Mouse (Mus musculus): Measurements from ENCODE around the gene Rhoq. TPM values are rescaled to one million over a fixed set of nuclear protein-coding genes. Genes with fewer than 3 reads are reported as not detected.

Gene Rhoq
- polyA plus RNA-seq, 1 experiment from 2014 or later = 13.1 TPM

- no peaks in the 10 kb centered on the region for H3K27me3 ChIP-seq (ENCODE audit: control insufficient read depth, insufficient read depth, low read length)
- H3K36me3 ChIP-seq (ENCODE audit: control insufficient read depth, insufficient read depth, low read length) = no peaks in the 10 kb centered on the region
- DNase-seq (ENCODE audit: low spot score) (no peak), ATAC-seq (ENCODE audit: low FRiP score) (no peak)
- H3K4me3 ChIP-seq (ENCODE audit: low read depth, low read length) = no peak overlapping the region
- no peaks in the 10 kb centered on the region for H3K9me3 ChIP-seq (ENCODE audit: control insufficient read depth, low read length)
- 92% methylated on average over 5 of the region's 5 CpGs for WGBS
- H3K4me1 ChIP-seq (replicated peaks; ENCODE audit: control insufficient read depth, insufficient read depth, low read length) = no peaks in the 10 kb centered on the region
- H3K9ac ChIP-seq (ENCODE audit: low read depth, low read length) = no peak overlapping the region
- no peak overlapping the region for H3K4me2 ChIP-seq (replicated peaks; ENCODE audit: low read depth, low read length)
- no peak overlapping the region for H3K27ac ChIP-seq (ENCODE audit: low read depth, low read length)
Observed at GRCm38 (mm10) chr17:86957239-86957638, 5.6 kb upstream of the Rhoq start.

GRCm38 (mm10) chr17:86957968-86958367 lies 4.9 kb upstream of the Rhoq start:
- no peaks in the 10 kb centered on the region for H3K36me3 ChIP-seq (ENCODE audit: control insufficient read depth, insufficient read depth, low read length)
- H3K27ac ChIP-seq (ENCODE audit: low read depth, low read length) = no peak overlapping the region
- WGBS = 90% methylated on average over 14 of the region's 14 CpGs
- no peaks in the 10 kb centered on the region for H3K27me3 ChIP-seq (ENCODE audit: control insufficient read depth, insufficient read depth, low read length)
- H3K9ac ChIP-seq (ENCODE audit: low read depth, low read length) = no peak overlapping the region
- H3K4me1 ChIP-seq (replicated peaks; ENCODE audit: control insufficient read depth, insufficient read depth, low read length) = no peaks in the 10 kb centered on the region
- no peak for ATAC-seq (ENCODE audit: low FRiP score)
- DNase-seq (ENCODE audit: low spot score) = no peak
- H3K4me2 ChIP-seq (replicated peaks; ENCODE audit: low read depth, low read length) = no peak overlapping the region
- no peak overlapping the region for H3K4me3 ChIP-seq (ENCODE audit: low read depth, low read length)
- H3K9me3 ChIP-seq (ENCODE audit: control insufficient read depth, low read length) = no peaks in the 10 kb centered on the region

GRCm38 (mm10) chr17:86961301-86961841 lies 1.5 kb upstream of the Rhoq start:
- 65% methylated on average over 8 of the region's 8 CpGs for WGBS
- no peak for DNase-seq (ENCODE audit: low spot score)
- H3K9me3 ChIP-seq (ENCODE audit: control insufficient read depth, low read length) = no peaks in the 10 kb centered on the region
- no peak overlapping the region for H3K4me2 ChIP-seq (replicated peaks; ENCODE audit: low read depth, low read length)
- H3K4me1 ChIP-seq (replicated peaks; ENCODE audit: control insufficient read depth, insufficient read depth, low read length) = peaks cover 4% of the 10 kb centered on the region
- ATAC-seq (ENCODE audit: low FRiP score) = no peak
- no peak overlapping the region for H3K4me3 ChIP-seq (ENCODE audit: low read depth, low read length)
- no peak overlapping the region for H3K27ac ChIP-seq (ENCODE audit: low read depth, low read length)
- no peaks in the 10 kb centered on the region for H3K27me3 ChIP-seq (ENCODE audit: control insufficient read depth, insufficient read depth, low read length)
- H3K9ac ChIP-seq (ENCODE audit: low read depth, low read length) = no peak overlapping the region
- no peaks in the 10 kb centered on the region for H3K36me3 ChIP-seq (ENCODE audit: control insufficient read depth, insufficient read depth, low read length)

- Histone ChIP-seq H3K36me3 (ENCODE audit: control insufficient read depth, insufficient read depth, low read length) (no peaks in the 10 kb centered on the region), H3K4me3 (ENCODE audit: low read depth, low read length) (peak overlapping the region; percentile 66), H3K9me3 (ENCODE audit: control insufficient read depth, low read length) (no peaks in the 10 kb centered on the region), H3K9ac (ENCODE audit: low read depth, low read length) (peak overlapping the region; percentile 72), H3K27ac (ENCODE audit: low read depth, low read length) (peak overlapping the region; percentile 85), H3K27me3 (ENCODE audit: control insufficient read depth, insufficient read depth, low read length) (no peaks in the 10 kb centered on the region), H3K4me1 (replicated peaks; ENCODE audit: control insufficient read depth, insufficient read depth, low read length) (peaks cover 4% of the 10 kb centered on the region), H3K4me2 (replicated peaks; ENCODE audit: low read depth, low read length) (peak overlapping the region; percentile 73)
- DNase-seq (ENCODE audit: low spot score) (peak; percentile 89), ATAC-seq (ENCODE audit: low FRiP score) (peak; percentile 67)
- under 1% methylated on average over 24 of the region's 24 CpGs for WGBS
Observed at GRCm38 (mm10) chr17:86962297-86962893, 487 bp upstream of the Rhoq start.

- ATAC-seq (ENCODE audit: low FRiP score) = no peak; the same call in 1 of the 2 replicates
- peak overlapping the region; percentile 73 for H3K4me2 ChIP-seq (replicated peaks; ENCODE audit: low read depth, low read length)
- DNase-seq (ENCODE audit: low spot score) = peak; percentile 68
- peak overlapping the region; percentile 72 for H3K9ac ChIP-seq (ENCODE audit: low read depth, low read length)
- H3K36me3 ChIP-seq (ENCODE audit: control insufficient read depth, insufficient read depth, low read length) = no peaks in the 10 kb centered on the region
- H3K4me3 ChIP-seq (ENCODE audit: low read depth, low read length) = peak overlapping the region; percentile 66
- no peaks in the 10 kb centered on the region for H3K27me3 ChIP-seq (ENCODE audit: control insufficient read depth, insufficient read depth, low read length)
- 1% methylated on average over 23 of the region's 26 CpGs for WGBS
- H3K27ac ChIP-seq (ENCODE audit: low read depth, low read length) = peak overlapping the region; percentile 85
- H3K4me1 ChIP-seq (replicated peaks; ENCODE audit: control insufficient read depth, insufficient read depth, low read length) = peaks cover 4% of the 10 kb centered on the region
- H3K9me3 ChIP-seq (ENCODE audit: control insufficient read depth, low read length) = no peaks in the 10 kb centered on the region
Observed at GRCm38 (mm10) chr17:86963586-86963902, 662 bp downstream of the Rhoq start.

- Histone ChIP-seq H3K27me3 (ENCODE audit: control insufficient read depth, insufficient read depth, low read length) (no peaks in the 10 kb centered on the region), H3K4me1 (replicated peaks; ENCODE audit: control insufficient read depth, insufficient read depth, low read length) (peaks cover 4% of the 10 kb centered on the region), H3K4me2 (replicated peaks; ENCODE audit: low read depth, low read length) (peak overlapping the region; percentile 73), H3K9me3 (ENCODE audit: control insufficient read depth, low read length) (no peaks in the 10 kb centered on the region), H3K36me3 (ENCODE audit: control insufficient read depth, insufficient read depth, low read length) (no peaks in the 10 kb centered on the region), H3K27ac (ENCODE audit: low read depth, low read length) (no peak overlapping the region), H3K4me3 (ENCODE audit: low read depth, low read length) (peak overlapping the region; percentile 66), H3K9ac (ENCODE audit: low read depth, low read length) (peak overlapping the region; percentile 72; the same call in 1 of the 2 replicates)
- peak; percentile 1; the same call in 1 of the 2 replicates for ATAC-seq (ENCODE audit: low FRiP score)
- DNase-seq (ENCODE audit: low spot score) = peak; percentile 43
- WGBS = 1% methylated on average over 6 of the region's 6 CpGs
Observed at GRCm38 (mm10) chr17:86964041-86964440, 1.2 kb downstream of the Rhoq start.

GRCm38 (mm10) chr17:86964502-86964901 lies 1.6 kb downstream of the Rhoq start:
- H3K9ac ChIP-seq (ENCODE audit: low read depth, low read length) = peak overlapping the region; percentile 46
- WGBS = under 1% methylated on average over 10 of the region's 10 CpGs
- peak; percentile 73 for DNase-seq (ENCODE audit: low spot score)
- H3K9me3 ChIP-seq (ENCODE audit: control insufficient read depth, low read length) = no peaks in the 10 kb centered on the region
- peak overlapping the region; percentile 73 for H3K4me2 ChIP-seq (replicated peaks; ENCODE audit: low read depth, low read length)
- H3K36me3 ChIP-seq (ENCODE audit: control insufficient read depth, insufficient read depth, low read length) = no peaks in the 10 kb centered on the region
- no peaks in the 10 kb centered on the region for H3K27me3 ChIP-seq (ENCODE audit: control insufficient read depth, insufficient read depth, low read length)
- peak; percentile 55 for ATAC-seq (ENCODE audit: low FRiP score)
- H3K4me1 ChIP-seq (replicated peaks; ENCODE audit: control insufficient read depth, insufficient read depth, low read length) = peaks cover 4% of the 10 kb centered on the region
- H3K4me3 ChIP-seq (ENCODE audit: low read depth, low read length) = peak overlapping the region; percentile 66
- no peak overlapping the region for H3K27ac ChIP-seq (ENCODE audit: low read depth, low read length)

- no peaks in the 10 kb centered on the region for H3K9me3 ChIP-seq (ENCODE audit: control insufficient read depth, low read length)
- H3K36me3 ChIP-seq (ENCODE audit: control insufficient read depth, insufficient read depth, low read length) = no peaks in the 10 kb centered on the region
- 89% methylated on average over 8 of the region's 8 CpGs for WGBS
- peak overlapping the region; percentile 14 for H3K4me3 ChIP-seq (ENCODE audit: low read depth, low read length)
- peak overlapping the region; percentile 73 for H3K4me2 ChIP-seq (replicated peaks; ENCODE audit: low read depth, low read length)
- ATAC-seq (ENCODE audit: low FRiP score) (no peak), DNase-seq (ENCODE audit: low spot score) (no peak)
- peaks cover 4% of the 10 kb centered on the region for H3K4me1 ChIP-seq (replicated peaks; ENCODE audit: control insufficient read depth, insufficient read depth, low read length)
- H3K27me3 ChIP-seq (ENCODE audit: control insufficient read depth, insufficient read depth, low read length) = no peaks in the 10 kb centered on the region
- H3K27ac ChIP-seq (ENCODE audit: low read depth, low read length) = no peak overlapping the region
- H3K9ac ChIP-seq (ENCODE audit: low read depth, low read length) = peak overlapping the region; percentile 46
Observed at GRCm38 (mm10) chr17:86965121-86965520, 2.2 kb downstream of the Rhoq start.

- Histone ChIP-seq H3K36me3 (ENCODE audit: control insufficient read depth, insufficient read depth, low read length) (no peaks in the 10 kb centered on the region), H3K4me1 (replicated peaks; ENCODE audit: control insufficient read depth, insufficient read depth, low read length) (peaks cover 4% of the 10 kb centered on the region), H3K27me3 (ENCODE audit: control insufficient read depth, insufficient read depth, low read length) (no peaks in the 10 kb centered on the region), H3K27ac (ENCODE audit: low read depth, low read length) (no peak overlapping the region), H3K4me3 (ENCODE audit: low read depth, low read length) (no peak overlapping the region), H3K9me3 (ENCODE audit: control insufficient read depth, low read length) (no peaks in the 10 kb centered on the region), H3K9ac (ENCODE audit: low read depth, low read length) (no peak overlapping the region), H3K4me2 (replicated peaks; ENCODE audit: low read depth, low read length) (no peak overlapping the region)
- DNase-seq (ENCODE audit: low spot score) (no peak), ATAC-seq (ENCODE audit: low FRiP score) (no peak)
- WGBS = 83% methylated on average over 10 of the region's 10 CpGs
Observed at GRCm38 (mm10) chr17:86966040-86966439, 3.2 kb downstream of the Rhoq start.
